Mouse (Mus musculus): ENCODE measurements around the gene Lrrk1.

DNA sequence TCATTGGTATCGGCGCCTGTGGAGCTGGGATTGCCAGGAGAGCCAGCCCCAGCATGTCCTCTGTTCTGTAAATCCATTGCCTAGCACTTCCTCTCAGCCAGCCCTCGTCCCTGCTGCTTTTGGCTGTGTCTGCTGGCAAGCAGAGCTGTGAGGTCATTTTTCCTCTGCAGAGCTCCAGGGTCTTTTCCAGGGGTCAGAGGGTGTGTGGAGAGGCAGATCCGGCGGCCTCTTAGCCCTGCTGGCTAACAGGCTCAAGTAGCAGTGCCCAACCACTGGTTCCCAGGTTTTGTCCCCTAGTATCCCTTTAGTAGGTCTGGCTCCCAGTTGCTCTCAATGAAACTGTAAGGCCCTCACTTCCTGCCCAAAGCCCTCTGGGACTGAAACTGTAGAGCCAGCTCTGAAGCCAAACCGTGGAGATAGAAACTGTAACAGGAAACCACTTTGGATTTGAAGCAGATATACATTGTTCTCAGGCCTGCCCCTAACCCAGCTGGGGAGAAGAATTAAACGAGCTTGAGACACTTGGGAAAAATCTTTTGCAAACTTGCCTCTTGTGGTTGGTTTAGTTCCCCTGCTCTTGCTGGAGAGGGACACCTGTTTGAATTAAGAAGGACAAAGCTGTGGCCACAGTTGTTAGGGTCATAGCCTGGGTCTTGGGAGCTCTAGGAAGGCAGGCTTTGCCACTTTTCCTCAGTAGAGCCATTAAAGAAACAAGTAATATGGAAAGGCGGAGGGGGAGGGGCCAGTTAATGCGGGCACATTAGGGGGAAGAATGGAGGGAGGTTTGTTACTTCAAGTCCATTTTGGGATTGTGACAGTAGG lies 169.7 kb downstream of the Lrrk1 start:
- TF ChIP-seq EP300 (IDR thresholded peaks at IDR 0.05; ENCODE audit: insufficient read depth, low read depth, low read length) (no peak), CTCF (IDR thresholded peaks at IDR 0.05) (no peak), POLR2A (IDR thresholded peaks at IDR 0.05; ENCODE audit: insufficient read depth, low read depth, low read length) (no peak)
